Mouse (Mus musculus) liver, postnatal 0 days (tissue): ENCODE results near the gene Ubac2. TPM values are rescaled to one million over a fixed set of nuclear protein-coding genes. Genes with fewer than 3 reads are reported as not detected.

Source experiments
- ATAC-seq: fragments of 200-750 bp; cut with Nextera tagmentation; 2 replicates; pipeline ENCODE4 v1.8.0; 2017; ENCODE audit warnings: mild to moderate bottlenecking, moderate library complexity
- DNase-seq: peaks from one replicate; pipeline ENCODE4 v3.0.0-alpha.2; 2016
- H3K27ac ChIP-seq: fragments of 300-500 bp; sonication (generic); 2 replicates; pipeline ENCODE4 v1.5.1; 2014; ENCODE audit warnings: antibody characterized with exemption, moderate library complexity, mild to moderate bottlenecking, low read depth
- H3K27me3 ChIP-seq: fragments of 300-500 bp; sonication (generic); 2 replicates; pipeline ENCODE4 v1.6.1; 2014; ENCODE audit warnings: low read length, control low read depth, mixed read lengths; ENCODE audit not compliant: insufficient read depth
- H3K36me3 ChIP-seq: fragments of 300-500 bp; sonication (generic); replicated peaks from 2 replicates; pipeline ENCODE4 v1.6.1; 2014; ENCODE audit warnings: mild to moderate bottlenecking, control low read depth, low read length, moderate library complexity, mixed read lengths; ENCODE audit not compliant: insufficient read depth
- H3K4me1 ChIP-seq: fragments of 300-500 bp; sonication (generic); 2 replicates; pipeline ENCODE4 v1.6.1; 2014; ENCODE audit warnings: antibody characterized with exemption, mild to moderate bottlenecking, control low read depth; ENCODE audit not compliant: insufficient read depth
- H3K4me2 ChIP-seq: fragments of 300-500 bp; sonication (generic); 2 replicates; pipeline ENCODE4 v1.6.1; 2014; ENCODE audit warnings: low read depth, mild to moderate bottlenecking, low read length, moderate library complexity, mixed read lengths
- H3K4me3 ChIP-seq: fragments of 300-500 bp; sonication (generic); 2 replicates; pipeline ENCODE4 v1.5.1; 2014; ENCODE audit warnings: low read depth, low read length
- H3K9ac ChIP-seq: fragments of 300-500 bp; sonication (generic); replicated peaks from 2 replicates; pipeline ENCODE4 v1.6.1; 2014; ENCODE audit warnings: mild to moderate bottlenecking, moderate library complexity
- H3K9me3 ChIP-seq: fragments of 300-500 bp; sonication (generic); 2 replicates; pipeline ENCODE4 v1.6.1; 2016; ENCODE audit warnings: mild to moderate bottlenecking, control low read depth, low read length, mixed read lengths
- CTCF ChIP-seq: sonication (generic); IDR thresholded peaks from 2 replicates; pipeline ENCODE4 v1.5.1; 2016; ENCODE audit warnings: antibody characterized with exemption, low read depth
- EP300 ChIP-seq: IDR thresholded peaks from 2 replicates; pipeline ENCODE4 v1.6.1; 2016; ENCODE audit warnings: antibody characterized with exemption, low read depth, mild to moderate bottlenecking
- WGBS: fragments of 180-500 bp; shearing (Covaris S2); extraction: QIAGEN DNeasy Blood & Tissue Kit; methylation state at CpG from one replicate; pipeline ENCODE4 v1.1.7; 2014; ENCODE audit not compliant: insufficient replicate concordance; 5-methylcytosine and 5-hydroxymethylcytosine counted together
- polyA plus RNA-seq: library from polyadenylated mRNA; unstranded; fragments of >200 nt; fragmentation: Nextera tagmentation; extraction: Ambion mirVana; gene quantifications from 2 replicates; pipeline ENCODE4 v1.2.1, GENCODE M21; 2015

Gene Ubac2
- polyA plus RNA-seq, 1 experiment from 2014 or later: 27.4 TPM

GRCm38 (mm10) chr14:121989869-121990268 is 111.4 kb downstream of the Ubac2 start:
- H3K4me3 ChIP-seq: no peak overlapping the region
- H3K9me3 ChIP-seq: no peaks in the 10 kb centered on the region
- H3K27me3 ChIP-seq: no peaks in the 10 kb centered on the region
- 68% methylated on average over 3 of the region's 3 CpGs for WGBS
- ATAC-seq (no peak), DNase-seq (no peak)
- H3K9ac ChIP-seq: no peak overlapping the region
- TF ChIP-seq EP300 (no peak), CTCF (no peak)
- H3K4me2 ChIP-seq: no peak overlapping the region
- peaks cover 4% of the 10 kb centered on the region for H3K36me3 ChIP-seq
- H3K4me1 ChIP-seq: peaks cover 20% of the 10 kb centered on the region
- no peak overlapping the region for H3K27ac ChIP-seq

DNA sequence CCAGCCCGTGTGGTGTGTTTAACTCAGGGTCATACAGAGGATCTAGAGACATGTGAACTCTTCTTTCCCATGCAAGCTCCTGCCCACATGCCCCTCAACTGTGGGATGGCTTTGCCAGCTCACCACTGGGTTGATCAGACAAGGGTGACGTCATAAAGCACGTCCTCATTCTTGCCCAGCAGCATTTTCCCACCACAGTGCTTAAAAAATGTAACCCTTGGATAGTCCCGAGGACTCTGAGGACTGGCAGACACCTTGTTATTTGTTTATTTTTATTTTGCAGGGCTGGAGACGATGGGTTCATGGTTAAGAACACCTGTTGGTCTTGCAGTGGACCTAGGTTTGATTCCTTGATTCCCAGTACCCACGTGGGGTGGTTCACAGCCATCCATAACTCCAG is 112.5 kb downstream of the Ubac2 start:
- WGBS: 79% methylated on average over 6 of the region's 6 CpGs
- TF ChIP-seq EP300 (no peak), CTCF (no peak)

GRCm38 (mm10) chr14:121991921-121992320 is 113.5 kb downstream of the Ubac2 start:
- H3K4me2 ChIP-seq: no peak overlapping the region
- H3K36me3 ChIP-seq: peaks cover 13% of the 10 kb centered on the region
- ATAC-seq: no peak
- H3K9ac ChIP-seq: no peak overlapping the region
- H3K27me3 ChIP-seq: no peaks in the 10 kb centered on the region
- no peak for DNase-seq
- no peaks in the 10 kb centered on the region for H3K9me3 ChIP-seq
- 0 out of 2 replicates have a peak overlapping the region, but pooled peaks have one; percentile 16 for H3K27ac ChIP-seq
- no peak for TF ChIP-seq EP300
- TF ChIP-seq CTCF: 0 out of 2 replicates have a peak, but pooled peaks have one; percentile 16
- H3K4me3 ChIP-seq: no peak overlapping the region
- H3K4me1 ChIP-seq: peaks cover 23% of the 10 kb centered on the region

More for the DNA sequence above, 112.5 kb downstream of the Ubac2 start:
- H3K36me3 ChIP-seq: peaks cover 8% of the 10 kb centered on the region
- H3K9ac ChIP-seq: no peak overlapping the region
- H3K4me2 ChIP-seq: no peak overlapping the region
- ATAC-seq (no peak), DNase-seq (no peak)
- no peak overlapping the region for H3K4me3 ChIP-seq
- no peaks in the 10 kb centered on the region for H3K9me3 ChIP-seq
- no peaks in the 10 kb centered on the region for H3K27me3 ChIP-seq
- no peak overlapping the region for H3K27ac ChIP-seq
- H3K4me1 ChIP-seq: peaks cover 20% of the 10 kb centered on the region

GRCm38 (mm10) chr14:121992395-121993280 is 114.2 kb downstream of the Ubac2 start:
- peaks cover 23% of the 10 kb centered on the region for H3K4me1 ChIP-seq
- DNase-seq (no peak), ATAC-seq (peak; percentile 55)
- H3K27me3 ChIP-seq: no peaks in the 10 kb centered on the region
- H3K9me3 ChIP-seq: no peaks in the 10 kb centered on the region
- no peak for TF ChIP-seq EP300
- TF ChIP-seq CTCF: no peak
- 0 out of 2 replicates have a peak overlapping the region, but pooled peaks have one; percentile 16 for H3K27ac ChIP-seq
- no peak overlapping the region for H3K4me2 ChIP-seq
- H3K36me3 ChIP-seq: peaks cover 13% of the 10 kb centered on the region
- H3K9ac ChIP-seq: no peak overlapping the region
- no peak overlapping the region for H3K4me3 ChIP-seq
- 64% methylated on average over 13 of the region's 13 CpGs for WGBS

- DNase-seq (no peak), ATAC-seq (no peak)
- WGBS: 81% methylated on average over 4 of the region's 4 CpGs
- Histone ChIP-seq H3K9me3 (no peaks in the 10 kb centered on the region), H3K36me3 (peaks cover 13% of the 10 kb centered on the region), H3K27ac (no peak overlapping the region), H3K27me3 (no peaks in the 10 kb centered on the region), H3K4me3 (no peak overlapping the region), H3K9ac (no peak overlapping the region), H3K4me2 (no peak overlapping the region), H3K4me1 (peaks cover 23% of the 10 kb centered on the region)
- TF ChIP-seq EP300 (no peak), CTCF (no peak)
Measured at GRCm38 (mm10) chr14:121993616-121994015, 115.2 kb downstream of the Ubac2 start.

GRCm38 (mm10) chr14:121994171-121994700 is 115.8 kb downstream of the Ubac2 start:
- Histone ChIP-seq H3K9me3 (no peaks in the 10 kb centered on the region), H3K36me3 (peaks cover 13% of the 10 kb centered on the region), H3K4me2 (no peak overlapping the region), H3K4me1 (peaks cover 19% of the 10 kb centered on the region), H3K27me3 (no peaks in the 10 kb centered on the region), H3K4me3 (no peak overlapping the region), H3K9ac (no peak overlapping the region), H3K27ac (0 out of 2 replicates have a peak overlapping the region, but pooled peaks have one; percentile 6)
- DNase-seq (no peak), ATAC-seq (no peak)
- TF ChIP-seq CTCF (no peak), EP300 (no peak)
- 85% methylated on average over 17 of the region's 17 CpGs for WGBS
